Mouse (Mus musculus): ENCODE measurements around the gene Dtnb. TPM values are rescaled to one million over a fixed set of nuclear protein-coding genes. Genes with fewer than 3 reads are reported as not detected.

Gene Dtnb
- polyA plus RNA-seq, 1 experiment from 2014 or later, result 16.3 TPM

DNA sequence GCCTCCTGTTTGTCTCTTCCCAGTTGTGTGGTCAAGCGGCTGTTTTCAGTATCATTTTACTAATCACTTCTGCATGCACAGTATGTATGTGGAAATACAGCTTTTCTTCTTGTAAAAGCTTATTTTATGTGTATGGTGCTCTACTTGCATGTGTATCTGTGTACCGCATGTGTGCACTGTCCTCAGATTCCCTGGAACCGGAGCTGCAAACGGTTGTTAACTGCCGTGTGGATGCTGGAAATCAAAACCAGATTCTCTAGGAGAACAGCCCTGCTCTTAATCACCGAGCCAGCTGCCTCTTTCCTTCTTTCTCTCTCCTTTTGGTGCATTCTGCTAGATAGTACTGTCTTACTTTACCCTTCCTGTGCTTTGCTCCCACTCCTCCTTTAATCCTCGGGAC lies 39.7 kb downstream of the Dtnb start:
- Histone ChIP-seq H3K4me3 (replicated peaks) (no peak overlapping the region), H3K27me3 (no peaks in the 10 kb centered on the region), H3K4me1 (replicated peaks) (no peaks in the 10 kb centered on the region), H3K36me3 (no peaks in the 10 kb centered on the region), H3K27ac (no peak overlapping the region), H3K9me3 (replicated peaks) (no peaks in the 10 kb centered on the region), H3K4me2 (no peak overlapping the region), H3K9ac (no peak overlapping the region)
- 83% methylated on average over 7 of the region's 7 CpGs for WGBS (ENCODE audit: insufficient replicate concordance)
- ATAC-seq (ENCODE audit: low read depth), result no peak
- DNase-seq, result no peak

DNA sequence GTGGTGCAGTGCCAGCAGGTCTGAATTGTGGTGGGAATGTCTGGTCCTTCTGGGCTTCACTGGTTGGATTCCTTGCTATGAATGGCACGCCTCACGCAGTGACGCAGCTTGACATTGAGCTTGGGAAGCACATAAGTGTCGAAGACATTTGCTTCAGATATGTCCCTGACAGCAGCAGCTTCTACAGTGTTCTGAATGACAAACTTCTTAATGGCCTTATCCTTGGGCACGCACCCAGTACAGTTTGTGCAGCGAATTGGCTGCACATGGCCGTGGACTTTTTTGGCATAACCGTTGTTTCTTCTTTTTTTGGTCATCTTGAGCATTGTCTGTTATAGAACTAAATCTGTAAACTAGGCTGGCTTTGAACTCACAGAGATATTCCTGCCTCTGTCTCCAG lies 42.9 kb downstream of the Dtnb start:
- H3K27ac ChIP-seq, result peak overlapping the region; percentile 30
- ATAC-seq (ENCODE audit: low read depth), result no peak

DNA sequence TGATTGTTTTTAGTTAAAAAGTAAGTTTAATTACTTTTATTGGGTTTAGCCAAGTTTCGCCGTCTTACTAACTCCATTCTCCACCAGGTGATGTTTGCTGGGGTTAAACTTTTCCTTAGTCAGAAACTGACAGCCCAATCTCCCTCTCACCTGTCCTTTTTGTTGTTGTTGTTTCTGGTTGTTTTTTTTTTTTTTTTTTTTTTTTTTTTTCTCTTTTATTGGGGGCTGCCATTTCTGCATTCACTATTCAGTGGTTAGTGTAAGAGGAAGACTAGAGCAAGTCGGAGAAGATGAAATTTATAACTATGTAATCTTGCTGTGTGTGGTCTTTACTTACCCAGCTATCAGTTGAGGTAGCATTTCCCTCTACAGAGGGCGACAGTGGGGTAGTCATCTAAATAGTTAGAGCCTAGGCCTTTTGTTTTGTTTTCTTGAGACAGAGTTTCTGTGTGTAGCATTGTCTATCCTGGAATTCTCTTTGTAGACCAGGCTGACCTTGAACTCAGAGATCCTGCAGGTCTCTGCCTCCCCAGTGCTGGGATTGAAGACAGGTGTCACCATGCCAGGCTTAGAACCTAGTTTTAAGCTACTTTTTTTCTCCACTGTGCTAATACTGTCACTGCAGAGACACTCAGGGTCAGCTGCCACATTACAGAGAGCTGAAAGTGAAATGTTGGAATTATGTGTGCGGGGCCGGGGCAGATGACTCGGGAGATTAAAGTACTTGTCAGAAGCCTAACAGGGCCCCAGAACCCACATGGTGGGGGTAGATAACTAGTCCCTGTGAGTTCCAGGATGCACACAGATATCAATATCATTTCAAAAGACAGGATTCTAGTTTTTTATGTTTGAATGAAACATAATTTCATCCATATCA lies 46.2 kb downstream of the Dtnb start:
- 35% methylated on average over 7 of the region's 7 CpGs for WGBS (ENCODE audit: insufficient replicate concordance)
- Histone ChIP-seq H3K9me3 (replicated peaks) (no peaks in the 10 kb centered on the region), H3K4me1 (replicated peaks) (peaks cover 28% of the 10 kb centered on the region), H3K36me3 (no peaks in the 10 kb centered on the region), H3K4me2 (peak overlapping the region; percentile 69), H3K27me3 (no peaks in the 10 kb centered on the region), H3K9ac (peak overlapping the region; percentile 72), H3K27ac (peak overlapping the region; percentile 96), H3K4me3 (replicated peaks) (peak overlapping the region; percentile 37)
- DNase-seq (peak; percentile 85), ATAC-seq (ENCODE audit: low read depth) (peak; percentile 100)

More for the DNA sequence above, 42.9 kb downstream of the Dtnb start:
- Histone ChIP-seq H3K4me3 (replicated peaks) (no peak overlapping the region), H3K4me2 (no peak overlapping the region), H3K9me3 (replicated peaks) (no peaks in the 10 kb centered on the region), H3K4me1 (replicated peaks) (peaks cover 28% of the 10 kb centered on the region), H3K9ac (no peak overlapping the region), H3K27me3 (no peaks in the 10 kb centered on the region), H3K36me3 (no peaks in the 10 kb centered on the region)
- 94% methylated on average over 8 of the region's 8 CpGs for WGBS (ENCODE audit: insufficient replicate concordance)
- DNase-seq, result no peak

DNA sequence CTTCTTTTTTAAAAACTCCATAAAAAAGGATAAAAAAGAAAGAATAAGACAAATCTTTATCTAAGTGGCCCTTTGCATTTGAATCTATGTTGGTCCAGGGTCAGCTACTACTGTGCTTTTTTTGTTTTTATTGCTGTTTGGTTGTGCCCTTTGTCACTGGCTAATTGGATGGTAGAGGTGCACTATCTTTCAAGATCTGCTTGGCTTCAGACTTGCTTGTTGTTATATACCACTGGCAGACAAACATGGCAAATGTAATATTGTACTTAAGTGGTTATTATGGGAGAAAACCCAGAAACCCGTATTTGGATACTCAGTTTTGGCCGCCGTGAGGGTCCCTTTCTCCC lies 46.8 kb downstream of the Dtnb start:
- H3K9me3 ChIP-seq (replicated peaks), result no peaks in the 10 kb centered on the region
- H3K27ac ChIP-seq, result peak overlapping the region; percentile 96
- no peaks in the 10 kb centered on the region for H3K36me3 ChIP-seq
- H3K4me1 ChIP-seq (replicated peaks), result peaks cover 28% of the 10 kb centered on the region
- peak; percentile 62 for ATAC-seq (ENCODE audit: low read depth)
- H3K4me3 ChIP-seq (replicated peaks), result no peak overlapping the region
- DNase-seq, result no peak
- H3K9ac ChIP-seq, result peak overlapping the region; percentile 37; the same call in 1 of the 2 replicates
- H3K27me3 ChIP-seq, result no peaks in the 10 kb centered on the region
- WGBS (ENCODE audit: insufficient replicate concordance), result 80% methylated on average over 3 of the region's 3 CpGs
- peak overlapping the region; percentile 69 for H3K4me2 ChIP-seq

DNA sequence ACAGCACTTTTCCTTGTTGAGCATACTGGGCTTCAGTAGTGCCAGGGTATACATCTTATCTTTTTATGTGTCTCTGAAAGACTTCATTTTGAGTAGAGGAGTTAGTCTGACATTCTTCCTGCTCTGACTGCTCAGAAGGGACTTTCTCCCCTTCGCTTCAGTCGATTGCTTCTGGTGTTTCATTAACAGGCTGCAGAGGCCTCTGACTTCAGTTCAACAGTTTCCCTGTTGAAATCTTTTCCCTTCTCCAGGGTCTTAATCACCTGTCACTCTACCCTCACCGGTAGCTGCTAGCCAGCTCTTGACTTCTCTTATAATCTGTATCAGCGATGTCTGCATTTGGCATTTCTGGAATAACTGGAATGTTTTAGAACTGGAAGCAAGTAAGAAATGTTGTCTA lies 54.7 kb downstream of the Dtnb start:
- Histone ChIP-seq H3K9me3 (replicated peaks) (no peaks in the 10 kb centered on the region), H3K27ac (no peak overlapping the region), H3K9ac (no peak overlapping the region), H3K4me2 (no peak overlapping the region), H3K4me3 (replicated peaks) (no peak overlapping the region), H3K27me3 (no peaks in the 10 kb centered on the region), H3K36me3 (0 out of 2 replicates have a peak, but pooled peaks cover 3% of the 10 kb centered on the region), H3K4me1 (replicated peaks) (no peaks in the 10 kb centered on the region)
- 78% methylated on average over 4 of the region's 4 CpGs for WGBS (ENCODE audit: insufficient replicate concordance)
- no peak for ATAC-seq (ENCODE audit: low read depth)
- DNase-seq, result no peak

DNA sequence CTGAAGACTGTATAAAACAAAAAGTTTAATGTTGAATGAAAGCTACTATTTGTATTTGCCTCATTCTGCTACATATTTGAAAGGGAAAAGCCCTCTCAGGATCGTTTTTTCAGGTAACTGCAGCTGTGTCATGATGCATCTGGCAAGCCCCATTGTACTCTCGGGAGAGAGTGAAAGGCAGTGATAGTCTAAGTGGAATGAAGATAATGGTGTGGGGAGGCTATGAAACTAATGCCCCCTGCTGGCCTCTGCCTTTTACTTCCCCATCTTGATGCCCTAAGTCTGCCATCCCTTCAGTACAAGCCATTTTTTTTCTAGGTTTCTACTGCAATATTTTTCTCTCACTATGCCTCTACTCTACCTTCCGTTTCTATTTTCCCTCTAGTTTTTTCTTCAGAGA lies 69.8 kb downstream of the Dtnb start:
- no peaks in the 10 kb centered on the region for H3K4me1 ChIP-seq (replicated peaks)
- H3K9me3 ChIP-seq (replicated peaks), result no peaks in the 10 kb centered on the region
- H3K36me3 ChIP-seq, result no peaks in the 10 kb centered on the region
- ATAC-seq (ENCODE audit: low read depth) (peak; percentile 58; the same call in 1 of the 2 replicates), DNase-seq (no peak)
- H3K9ac ChIP-seq, result no peak overlapping the region
- H3K27ac ChIP-seq, result no peak overlapping the region
- no peak overlapping the region for H3K4me2 ChIP-seq
- 29% methylated on average over 3 of the region's 3 CpGs for WGBS (ENCODE audit: insufficient replicate concordance)
- no peak overlapping the region for H3K4me3 ChIP-seq (replicated peaks)
- H3K27me3 ChIP-seq, result no peaks in the 10 kb centered on the region

DNA sequence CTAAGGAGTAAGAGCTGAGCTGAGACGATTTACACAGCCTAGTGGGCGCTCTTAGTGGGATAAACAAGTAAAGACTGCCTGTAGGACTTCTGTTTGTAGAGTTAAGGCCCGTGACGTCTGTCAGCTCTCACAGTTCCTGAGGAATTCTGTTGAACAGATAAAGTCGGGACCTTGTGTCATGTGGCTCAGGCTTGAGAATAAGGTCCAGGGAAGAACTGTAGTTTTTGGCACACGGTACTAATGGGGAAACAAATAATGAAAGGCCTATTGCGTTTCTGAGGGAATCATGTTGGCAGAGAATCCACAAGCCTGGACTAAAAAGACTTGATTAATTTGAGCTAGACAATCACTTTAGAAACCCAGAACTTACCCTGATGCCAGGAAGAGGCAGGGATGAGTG lies 84.6 kb downstream of the Dtnb start:
- H3K9ac ChIP-seq, result no peak overlapping the region
- no peak overlapping the region for H3K4me2 ChIP-seq
- no peaks in the 10 kb centered on the region for H3K27me3 ChIP-seq
- H3K9me3 ChIP-seq (replicated peaks), result no peaks in the 10 kb centered on the region
- H3K4me1 ChIP-seq (replicated peaks), result no peaks in the 10 kb centered on the region
- no peak overlapping the region for H3K4me3 ChIP-seq (replicated peaks)
- H3K27ac ChIP-seq, result no peak overlapping the region
- 65% methylated on average over 7 of the region's 7 CpGs for WGBS (ENCODE audit: insufficient replicate concordance)
- DNase-seq, result no peak
- no peak for ATAC-seq (ENCODE audit: low read depth)
- H3K36me3 ChIP-seq, result no peaks in the 10 kb centered on the region

DNA sequence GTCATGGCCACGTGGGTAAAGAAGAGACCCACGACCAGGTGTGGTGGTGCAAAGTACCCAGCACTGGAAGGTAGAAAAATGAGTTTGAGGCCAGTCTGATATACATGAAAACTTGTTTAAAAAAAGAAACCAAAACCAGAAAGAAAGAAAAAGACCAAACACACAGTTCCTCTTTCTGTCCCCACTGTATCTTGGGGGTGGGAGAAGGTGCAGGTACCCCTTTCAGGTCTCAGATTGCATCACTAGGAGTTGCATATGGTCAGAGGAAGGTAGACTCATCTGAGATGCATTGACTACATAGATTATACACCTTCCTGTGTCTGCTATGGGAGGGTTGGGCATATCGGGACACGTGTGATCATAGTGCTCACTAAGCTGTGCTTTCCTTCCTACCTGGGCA lies 85.1 kb downstream of the Dtnb start:
- Histone ChIP-seq H3K4me1 (replicated peaks) (no peaks in the 10 kb centered on the region), H3K4me3 (replicated peaks) (no peak overlapping the region), H3K9ac (no peak overlapping the region), H3K4me2 (no peak overlapping the region), H3K27me3 (no peaks in the 10 kb centered on the region), H3K27ac (no peak overlapping the region), H3K9me3 (replicated peaks) (no peaks in the 10 kb centered on the region), H3K36me3 (no peaks in the 10 kb centered on the region)
- no peak for DNase-seq
- WGBS (ENCODE audit: insufficient replicate concordance), result 77% methylated on average over 4 of the region's 4 CpGs
- ATAC-seq (ENCODE audit: low read depth), result no peak

DNA sequence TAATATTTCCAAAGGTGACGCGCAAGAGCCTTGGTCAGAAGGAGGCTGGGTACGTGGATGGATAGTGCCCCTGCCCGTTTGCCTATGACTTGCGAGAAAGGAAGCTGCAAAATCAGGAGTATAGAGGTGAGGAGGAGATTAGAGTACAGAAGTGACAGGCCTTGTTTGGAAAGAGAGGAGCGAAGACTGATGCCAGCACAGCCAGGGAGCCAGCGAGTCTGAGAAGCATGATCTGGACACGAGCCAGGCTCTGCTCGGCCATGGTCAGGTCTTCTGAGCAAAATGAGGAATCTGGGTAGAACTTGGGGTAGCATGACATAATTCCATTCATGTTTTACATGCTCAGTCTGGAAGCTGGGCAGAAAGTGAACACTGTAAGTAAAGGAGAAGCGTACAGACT lies 85.6 kb downstream of the Dtnb start:
- no peaks in the 10 kb centered on the region; the same call in 1 of the 2 replicates for H3K4me1 ChIP-seq (replicated peaks)
- H3K4me3 ChIP-seq (replicated peaks), result no peak overlapping the region
- no peak for ATAC-seq (ENCODE audit: low read depth)
- H3K36me3 ChIP-seq, result no peaks in the 10 kb centered on the region
- no peaks in the 10 kb centered on the region for H3K27me3 ChIP-seq
- H3K9me3 ChIP-seq (replicated peaks), result no peaks in the 10 kb centered on the region
- WGBS (ENCODE audit: insufficient replicate concordance), result 84% methylated on average over 10 of the region's 10 CpGs
- no peak overlapping the region for H3K27ac ChIP-seq
- no peak for DNase-seq
- no peak overlapping the region for H3K4me2 ChIP-seq
- no peak overlapping the region for H3K9ac ChIP-seq

DNA sequence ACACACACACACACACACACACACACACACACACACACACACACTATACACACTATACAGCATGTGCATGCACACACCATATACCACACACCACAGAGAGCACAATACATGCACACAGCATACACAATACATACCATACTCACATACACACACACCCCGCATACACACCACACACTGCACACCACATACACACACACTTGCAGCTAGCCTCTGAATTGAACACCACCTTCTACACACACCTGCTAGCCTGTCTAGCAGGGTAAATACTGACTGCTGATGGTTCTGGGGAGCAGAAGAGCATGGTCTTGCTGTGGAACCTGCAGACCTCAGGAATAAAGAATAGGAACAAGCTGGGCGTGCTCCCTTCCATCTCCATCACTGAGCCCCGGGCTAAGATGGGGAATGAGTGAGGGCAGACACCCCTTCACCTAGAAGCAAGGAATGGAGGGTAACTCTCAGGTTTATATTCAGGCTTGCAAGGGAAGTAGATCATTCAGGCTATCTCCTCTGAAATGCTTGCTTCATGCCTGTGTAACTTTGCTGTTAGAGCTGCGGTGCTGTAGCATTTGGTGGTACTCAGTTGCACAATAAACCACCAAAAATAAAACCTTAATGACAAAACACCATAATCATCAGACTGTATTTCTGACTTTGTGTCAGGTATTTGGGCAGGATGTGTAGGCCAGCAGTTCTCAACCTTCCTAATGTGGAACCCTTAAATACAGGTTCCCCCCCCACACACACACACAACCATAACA lies 87.6 kb downstream of the Dtnb start:
- 71% methylated on average over 4 of the region's 4 CpGs for WGBS (ENCODE audit: insufficient replicate concordance)
- H3K27me3 ChIP-seq, result no peaks in the 10 kb centered on the region
- no peak overlapping the region for H3K9ac ChIP-seq
- H3K9me3 ChIP-seq (replicated peaks), result no peaks in the 10 kb centered on the region
- DNase-seq (no peak), ATAC-seq (ENCODE audit: low read depth) (no peak)
- no peaks in the 10 kb centered on the region; the same call in 1 of the 2 replicates for H3K4me1 ChIP-seq (replicated peaks)
- no peak overlapping the region for H3K27ac ChIP-seq
- no peak overlapping the region for H3K4me2 ChIP-seq
- H3K4me3 ChIP-seq (replicated peaks), result no peak overlapping the region
- H3K36me3 ChIP-seq, result no peaks in the 10 kb centered on the region

DNA sequence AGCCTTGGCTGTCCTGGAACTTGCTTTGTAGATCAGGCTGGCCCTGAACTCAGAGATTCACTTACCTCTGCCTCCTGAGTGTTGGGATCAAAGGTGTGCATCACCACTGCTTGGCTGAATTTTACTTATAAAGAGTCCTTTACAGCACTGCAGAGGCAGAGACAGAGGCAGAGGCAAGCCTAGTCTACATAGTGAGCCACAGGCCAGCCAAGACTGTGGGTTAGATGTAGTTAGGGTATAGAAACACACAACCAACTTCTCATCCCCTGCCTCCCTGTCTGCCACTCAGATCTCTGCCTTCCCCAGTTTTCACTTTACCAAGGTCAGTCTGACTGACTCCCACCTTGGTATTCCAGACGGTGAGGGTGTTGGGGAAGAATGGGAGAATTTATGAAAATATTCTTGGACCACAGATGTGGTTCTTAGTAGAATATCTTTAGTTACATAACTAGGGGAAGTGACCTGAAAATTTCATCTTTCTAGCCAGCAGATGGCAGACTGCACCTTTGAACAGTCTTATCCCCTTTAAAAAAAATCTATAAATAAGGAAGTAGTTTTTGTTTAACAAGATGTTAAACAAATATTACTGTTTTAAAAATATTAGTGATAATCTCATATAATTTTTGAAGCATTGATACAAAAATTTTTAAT lies 88.9 kb downstream of the Dtnb start:
- Histone ChIP-seq H3K27me3 (no peaks in the 10 kb centered on the region), H3K4me1 (replicated peaks) (no peaks in the 10 kb centered on the region; the same call in 1 of the 2 replicates), H3K36me3 (no peaks in the 10 kb centered on the region), H3K9me3 (replicated peaks) (no peaks in the 10 kb centered on the region), H3K4me3 (replicated peaks) (no peak overlapping the region), H3K9ac (no peak overlapping the region), H3K4me2 (no peak overlapping the region), H3K27ac (no peak overlapping the region)
- 47% methylated on average over 1 of the region's 1 CpGs for WGBS (ENCODE audit: insufficient replicate concordance)
- DNase-seq (no peak), ATAC-seq (ENCODE audit: low read depth) (no peak)

Data from liver, embryonic 13.5 days (tissue).